Mouse (Mus musculus) thymus, postnatal 4 days (tissue): Measurements from ENCODE around the gene Npm1.

Experiments
- DNase-seq: peaks from one replicate; pipeline ENCODE4 v3.0.0; 2021

Gene Npm1

GRCm38 (mm10) chr11:33162998-33163506 lies at the start of gene Npm1:
TSS of gene Npm1 (minus strand) at chr11:33163206.
- DNase-seq, result peak; percentile 99

- no peak for DNase-seq
Measured at GRCm38 (mm10) chr11:33207411-33207810, 44.4 kb upstream of the Npm1 start.

- DNase-seq, result no peak
Measured at GRCm38 (mm10) chr11:33204966-33205365, 42.0 kb upstream of the Npm1 start.

- no peak for DNase-seq
Measured at GRCm38 (mm10) chr11:33204329-33204705, 41.3 kb upstream of the Npm1 start.

GRCm38 (mm10) chr11:33203383-33204328 lies 40.6 kb upstream of the Npm1 start, which contains the start of gene Tlx3:
TSS of gene Tlx3 (minus strand) at chr11:33203589.
- peak; percentile 39 for DNase-seq

GRCm38 (mm10) chr11:33202972-33203371 lies 40.0 kb upstream of the Npm1 start:
- no peak for DNase-seq

GRCm38 (mm10) chr11:33202296-33202695 lies 39.3 kb upstream of the Npm1 start:
- peak; percentile 21 for DNase-seq

GRCm38 (mm10) chr11:33201626-33202010 lies 38.6 kb upstream of the Npm1 start:
- DNase-seq, result no peak

GRCm38 (mm10) chr11:33200764-33201625 lies 38.0 kb upstream of the Npm1 start:
- peak; percentile 56 for DNase-seq

GRCm38 (mm10) chr11:33199906-33200763 lies 37.1 kb upstream of the Npm1 start:
- DNase-seq, result peak; percentile 40

- DNase-seq, result peak; percentile 43
Measured at GRCm38 (mm10) chr11:33199117-33199514, 36.1 kb upstream of the Npm1 start.

- no peak for DNase-seq
Measured at GRCm38 (mm10) chr11:33198351-33199116, 35.5 kb upstream of the Npm1 start.

- DNase-seq, result no peak
Measured at GRCm38 (mm10) chr11:33197673-33198072, 34.7 kb upstream of the Npm1 start.

- no peak for DNase-seq
Measured at GRCm38 (mm10) chr11:33197133-33197514, 34.1 kb upstream of the Npm1 start.

- no peak for DNase-seq
Measured at GRCm38 (mm10) chr11:33196447-33197132, 33.6 kb upstream of the Npm1 start.

GRCm38 (mm10) chr11:33195531-33196446 lies 32.8 kb upstream of the Npm1 start:
- no peak for DNase-seq

- no peak for DNase-seq
Measured at GRCm38 (mm10) chr11:33195061-33195460, 32.1 kb upstream of the Npm1 start.

- no peak for DNase-seq
Measured at GRCm38 (mm10) chr11:33193695-33194094, 30.7 kb upstream of the Npm1 start.

GRCm38 (mm10) chr11:33181804-33182203 lies 18.8 kb upstream of the Npm1 start:
- no peak for DNase-seq

- no peak for DNase-seq
Measured at GRCm38 (mm10) chr11:33180701-33181116, 17.7 kb upstream of the Npm1 start.
